Mouse (Mus musculus) lung, postnatal 0 days (tissue): ENCODE results near the gene Mycl.

Experiments
- CTCF ChIP-seq: IDR thresholded peaks from 2 replicates; pipeline ENCODE4 v1.5.1; 2016; ENCODE audit warnings: antibody characterized with exemption, mild to moderate bottlenecking
- EP300 ChIP-seq: IDR thresholded peaks from 2 replicates; pipeline ENCODE4 v1.6.1; 2016; ENCODE audit warnings: antibody characterized with exemption, mild to moderate bottlenecking, control low read depth

DNA sequence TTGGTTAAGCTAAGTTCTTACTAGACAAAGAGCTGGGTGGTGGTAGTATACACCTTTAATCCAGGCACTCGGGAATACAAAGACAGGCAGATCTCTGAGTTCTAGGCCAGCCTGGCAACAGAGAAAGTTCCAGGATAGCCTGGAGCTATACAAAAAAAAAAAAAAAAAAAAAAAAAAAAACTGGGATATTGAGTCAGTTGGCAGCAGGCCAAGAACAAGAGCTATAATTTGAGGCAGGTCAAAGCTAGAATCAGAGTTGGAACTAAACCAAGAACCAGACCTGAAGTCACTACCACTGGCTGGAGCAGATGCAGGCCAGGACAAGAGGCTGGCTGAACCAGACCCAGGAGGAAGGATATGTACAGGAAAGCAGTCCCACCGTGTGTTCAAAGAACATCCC lies 14.8 kb upstream of the Mycl start:
- no peak for TF ChIP-seq CTCF
- no peak for TF ChIP-seq EP300
